Mouse (Mus musculus) C2C12 (cell line): ENCODE measurements around the gene Nelfb.

Source experiments
- CTCF ChIP-seq: IDR thresholded peaks from one replicate; pipeline ENCODE4 v1.5.1; 2011; ENCODE audit not compliant: control insufficient read depth, insufficient read depth, insufficient read length
- MAX ChIP-seq: IDR thresholded peaks from one replicate; pipeline ENCODE4 v1.6.1; 2011; ENCODE audit warnings: mild to moderate bottlenecking, control low read depth
- MYOD1 ChIP-seq: IDR thresholded peaks from one replicate; pipeline ENCODE4 v1.6.1; 2011; ENCODE audit warnings: low read depth; ENCODE audit not compliant: control insufficient read depth, insufficient read length
- MYOG ChIP-seq: IDR thresholded peaks from one replicate; pipeline ENCODE4 v1.6.1; 2011; ENCODE audit not compliant: control insufficient read depth, insufficient read length; ENCODE audit errors: extremely low read depth
- USF1 ChIP-seq: IDR thresholded peaks from one replicate; pipeline ENCODE4 v1.6.1; 2011; ENCODE audit warnings: low read depth, mild to moderate bottlenecking, control low read depth, moderate library complexity

DNA sequence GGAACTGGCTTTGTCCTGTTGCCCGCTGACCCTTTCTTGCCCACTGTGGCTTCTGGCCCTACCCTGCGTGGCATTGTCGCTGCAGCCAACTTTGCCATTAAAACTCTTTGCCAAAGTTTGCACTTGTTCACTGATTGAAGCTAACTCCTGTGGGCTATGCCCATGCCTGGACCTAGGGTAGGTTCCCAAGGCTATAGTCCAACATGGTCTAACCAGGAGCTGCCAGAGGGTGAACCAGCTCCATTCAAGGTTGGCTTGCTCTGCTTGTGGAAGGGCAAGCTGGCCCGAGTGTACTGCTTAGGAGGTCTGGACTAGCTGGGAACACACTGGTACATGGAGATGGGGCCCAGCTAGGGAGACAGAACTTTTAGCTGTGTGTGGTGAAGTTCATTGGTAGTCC lies 32.9 kb upstream of the Nelfb start:
- TF ChIP-seq CTCF (no peak), USF1 (no peak), MAX (no peak), MYOD1 (no peak), MYOG (no peak)
